Mouse (Mus musculus): ENCODE results near the gene Slc12a4.

DNA sequence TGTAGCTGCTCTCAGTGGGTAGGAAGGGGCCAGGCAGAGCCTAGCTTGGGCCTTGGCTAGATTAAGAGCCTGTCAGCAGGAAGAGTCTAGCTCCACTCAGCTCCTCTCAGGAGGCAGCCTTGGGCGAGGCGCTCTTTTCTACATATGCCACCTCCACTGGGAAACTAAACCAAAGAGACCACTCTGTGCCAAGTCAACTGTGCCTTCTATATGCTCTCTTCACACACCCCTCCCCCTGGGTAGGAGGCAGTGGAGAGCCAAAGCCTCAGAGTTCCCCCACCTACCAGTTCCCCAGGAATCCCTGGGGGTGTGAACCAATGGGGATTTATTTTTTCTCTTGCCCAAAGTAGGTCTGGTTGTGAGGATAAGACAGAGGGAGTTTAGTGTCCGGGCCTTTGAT, 34.6 kb downstream of the Slc12a4 start:
- TF ChIP-seq CTCF (IDR thresholded peaks at IDR 0.05) (no peak), EP300 (IDR thresholded peaks at IDR 0.05) (no peak)

All from lung, postnatal 0 days (tissue).